Mouse (Mus musculus): ENCODE results near the gene Dzip1l. TPM values are rescaled to one million over a fixed set of nuclear protein-coding genes. Genes with fewer than 3 reads are reported as not detected.

Gene Dzip1l
- polyA plus RNA-seq, 1 experiment from 2014 or later, result 13.0 TPM

DNA sequence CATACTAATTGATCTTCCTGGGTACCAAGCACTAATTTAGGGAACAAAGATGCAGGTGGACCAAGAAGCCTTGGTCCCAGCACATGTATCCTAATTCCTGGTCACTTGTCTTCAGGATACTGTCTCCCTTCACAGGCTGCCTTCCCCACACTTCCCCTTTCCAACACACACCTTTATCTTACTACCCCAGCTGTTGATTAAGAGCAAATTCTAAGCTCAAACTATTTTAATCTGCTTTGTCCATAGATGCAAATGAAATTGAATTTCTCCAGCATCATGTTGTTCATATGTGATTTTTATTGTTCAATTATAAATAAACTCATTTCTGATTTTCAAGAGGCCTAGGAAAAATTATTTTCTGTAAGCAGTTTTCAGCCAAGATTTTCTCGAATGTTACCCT lies 7.3 kb upstream of the Dzip1l start:
- Histone ChIP-seq H3K36me3 (ENCODE audit: control insufficient read depth, insufficient read depth, low read length) (no peaks in the 10 kb centered on the region), H3K9me3 (ENCODE audit: control insufficient read depth, low read length) (no peaks in the 10 kb centered on the region), H3K9ac (ENCODE audit: low read length) (no peak overlapping the region), H3K4me2 (no peak overlapping the region), H3K4me3 (ENCODE audit: low read depth, low read length) (no peak overlapping the region), H3K4me1 (ENCODE audit: control insufficient read depth, insufficient read depth, low read length) (no peaks in the 10 kb centered on the region), H3K27ac (ENCODE audit: low read depth, low read length) (no peak overlapping the region), H3K27me3 (ENCODE audit: control insufficient read depth, insufficient read depth, low read length) (no peaks in the 10 kb centered on the region)
- ATAC-seq (ENCODE audit: low FRiP score) (no peak), DNase-seq (ENCODE audit: low spot score, missing footprints) (no peak)
- WGBS, result 85% methylated on average over 1 of the region's 1 CpGs

- no peak overlapping the region for H3K27ac ChIP-seq (ENCODE audit: low read depth, low read length)
- no peaks in the 10 kb centered on the region for H3K27me3 ChIP-seq (ENCODE audit: control insufficient read depth, insufficient read depth, low read length)
- H3K4me1 ChIP-seq (ENCODE audit: control insufficient read depth, insufficient read depth, low read length), result no peaks in the 10 kb centered on the region
- ATAC-seq (ENCODE audit: low FRiP score), result no peak
- H3K36me3 ChIP-seq (ENCODE audit: control insufficient read depth, insufficient read depth, low read length), result no peaks in the 10 kb centered on the region
- no peak overlapping the region for H3K4me3 ChIP-seq (ENCODE audit: low read depth, low read length)
- H3K9me3 ChIP-seq (ENCODE audit: control insufficient read depth, low read length), result no peaks in the 10 kb centered on the region
- no peak for DNase-seq (ENCODE audit: low spot score, missing footprints)
- 47% methylated on average over 2 of the region's 2 CpGs for WGBS
- no peak overlapping the region for H3K9ac ChIP-seq (ENCODE audit: low read length)
- H3K4me2 ChIP-seq, result no peak overlapping the region
These were observed 6.3 kb upstream of the Dzip1l start for GRCm38 (mm10) chr9:99622966-99623365.

GRCm38 (mm10) chr9:99624117-99624516 lies 5.2 kb upstream of the Dzip1l start:
- no peaks in the 10 kb centered on the region for H3K36me3 ChIP-seq (ENCODE audit: control insufficient read depth, insufficient read depth, low read length)
- H3K4me1 ChIP-seq (ENCODE audit: control insufficient read depth, insufficient read depth, low read length), result peaks cover 5% of the 10 kb centered on the region; the same call in 1 of the 2 replicates
- H3K4me2 ChIP-seq, result no peak overlapping the region
- no peak for DNase-seq (ENCODE audit: low spot score, missing footprints)
- no peak overlapping the region for H3K4me3 ChIP-seq (ENCODE audit: low read depth, low read length)
- H3K27me3 ChIP-seq (ENCODE audit: control insufficient read depth, insufficient read depth, low read length), result no peaks in the 10 kb centered on the region
- H3K9me3 ChIP-seq (ENCODE audit: control insufficient read depth, low read length), result no peaks in the 10 kb centered on the region
- H3K27ac ChIP-seq (ENCODE audit: low read depth, low read length), result no peak overlapping the region
- H3K9ac ChIP-seq (ENCODE audit: low read length), result no peak overlapping the region
- 85% methylated on average over 6 of the region's 6 CpGs for WGBS
- ATAC-seq (ENCODE audit: low FRiP score), result no peak

GRCm38 (mm10) chr9:99628581-99628980 lies 715 bp upstream of the Dzip1l start:
- Histone ChIP-seq H3K36me3 (ENCODE audit: control insufficient read depth, insufficient read depth, low read length) (no peaks in the 10 kb centered on the region), H3K9me3 (ENCODE audit: control insufficient read depth, low read length) (no peaks in the 10 kb centered on the region), H3K4me2 (peak overlapping the region; percentile 81; the same call in 1 of the 2 replicates), H3K9ac (ENCODE audit: low read length) (no peak overlapping the region), H3K27me3 (ENCODE audit: control insufficient read depth, insufficient read depth, low read length) (no peaks in the 10 kb centered on the region), H3K4me1 (ENCODE audit: control insufficient read depth, insufficient read depth, low read length) (peaks cover 28% of the 10 kb centered on the region), H3K27ac (ENCODE audit: low read depth, low read length) (no peak overlapping the region), H3K4me3 (ENCODE audit: low read depth, low read length) (no peak overlapping the region; the same call in 1 of the 2 replicates)
- DNase-seq (ENCODE audit: low spot score, missing footprints) (peak; percentile 75), ATAC-seq (ENCODE audit: low FRiP score) (no peak)
- WGBS, result 59% methylated on average over 4 of the region's 4 CpGs

DNA sequence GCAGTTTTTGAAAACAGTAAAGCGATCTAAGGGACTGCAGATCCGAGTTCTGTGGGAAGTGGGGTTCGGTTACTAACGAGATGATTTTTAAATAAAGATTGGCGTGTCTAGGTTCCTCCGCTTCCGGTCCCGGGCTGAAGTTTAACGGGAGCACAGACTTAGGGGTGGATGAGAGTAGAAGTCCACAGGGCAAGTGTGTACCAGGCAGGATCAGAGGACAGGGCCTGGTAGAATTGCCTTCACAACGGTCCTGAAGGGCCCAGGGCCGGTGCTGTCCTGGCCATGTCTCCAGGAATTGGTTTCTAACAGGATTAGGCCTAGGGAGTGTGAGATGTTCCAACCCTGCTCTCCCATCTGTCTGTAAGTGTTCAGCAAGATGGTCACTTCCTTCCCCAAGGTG lies 775 bp downstream of the Dzip1l start:
- peak; percentile 8; the same call in 1 of the 2 replicates for ATAC-seq (ENCODE audit: low FRiP score)
- under 1% methylated on average over 11 of the region's 11 CpGs for WGBS

GRCm38 (mm10) chr9:99630528-99631125 lies 1.3 kb downstream of the Dzip1l start:
- H3K9me3 ChIP-seq (ENCODE audit: control insufficient read depth, low read length), result no peaks in the 10 kb centered on the region
- 52% methylated on average over 9 of the region's 9 CpGs for WGBS
- DNase-seq (ENCODE audit: low spot score, missing footprints), result peak; percentile 90
- peak overlapping the region; percentile 81 for H3K4me2 ChIP-seq
- peak overlapping the region; percentile 55; the same call in 1 of the 2 replicates for H3K27ac ChIP-seq (ENCODE audit: low read depth, low read length)
- no peak for ATAC-seq (ENCODE audit: low FRiP score)
- peak overlapping the region; percentile 50 for H3K4me3 ChIP-seq (ENCODE audit: low read depth, low read length)
- H3K9ac ChIP-seq (ENCODE audit: low read length), result peak overlapping the region; percentile 68
- H3K4me1 ChIP-seq (ENCODE audit: control insufficient read depth, insufficient read depth, low read length), result peaks cover 28% of the 10 kb centered on the region
- H3K36me3 ChIP-seq (ENCODE audit: control insufficient read depth, insufficient read depth, low read length), result no peaks in the 10 kb centered on the region
- H3K27me3 ChIP-seq (ENCODE audit: control insufficient read depth, insufficient read depth, low read length), result no peaks in the 10 kb centered on the region

More for the DNA sequence above, 775 bp downstream of the Dzip1l start:
- peak overlapping the region; percentile 68 for H3K9ac ChIP-seq (ENCODE audit: low read length)
- peak overlapping the region; percentile 81 for H3K4me2 ChIP-seq
- peak; percentile 92 for DNase-seq (ENCODE audit: low spot score, missing footprints)
- no peaks in the 10 kb centered on the region for H3K27me3 ChIP-seq (ENCODE audit: control insufficient read depth, insufficient read depth, low read length)
- peak overlapping the region; percentile 50 for H3K4me3 ChIP-seq (ENCODE audit: low read depth, low read length)
- no peaks in the 10 kb centered on the region for H3K36me3 ChIP-seq (ENCODE audit: control insufficient read depth, insufficient read depth, low read length)
- no peaks in the 10 kb centered on the region for H3K9me3 ChIP-seq (ENCODE audit: control insufficient read depth, low read length)
- H3K27ac ChIP-seq (ENCODE audit: low read depth, low read length), result peak overlapping the region; percentile 55; the same call in 1 of the 2 replicates
- peaks cover 28% of the 10 kb centered on the region for H3K4me1 ChIP-seq (ENCODE audit: control insufficient read depth, insufficient read depth, low read length)

DNA sequence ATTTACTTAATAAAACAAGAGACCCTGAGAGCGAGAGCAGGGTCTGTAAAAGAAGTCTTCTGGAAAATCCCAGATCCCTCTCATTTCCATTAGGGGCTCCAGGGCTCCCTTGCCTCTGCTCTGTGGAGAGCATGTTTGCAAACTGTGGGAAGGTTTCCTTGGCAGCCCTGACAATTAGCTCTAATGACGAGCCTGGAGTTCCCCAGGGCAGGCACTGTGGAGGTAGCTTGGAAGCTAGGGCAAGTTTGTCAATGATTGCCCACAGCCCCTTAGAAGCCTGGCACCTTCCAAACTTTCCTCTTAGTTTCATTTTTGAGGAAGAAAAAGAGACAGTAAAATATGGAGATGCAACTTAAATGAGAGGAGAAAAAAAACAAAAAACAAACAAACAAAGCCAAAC lies 2.5 kb downstream of the Dzip1l start:
- Histone ChIP-seq H3K4me1 (ENCODE audit: control insufficient read depth, insufficient read depth, low read length) (peaks cover 28% of the 10 kb centered on the region), H3K27ac (ENCODE audit: low read depth, low read length) (no peak overlapping the region), H3K9ac (ENCODE audit: low read length) (0 out of 2 replicates have a peak overlapping the region, but pooled peaks have one; percentile 14), H3K36me3 (ENCODE audit: control insufficient read depth, insufficient read depth, low read length) (peaks cover 3% of the 10 kb centered on the region; the same call in 1 of the 2 replicates), H3K27me3 (ENCODE audit: control insufficient read depth, insufficient read depth, low read length) (no peaks in the 10 kb centered on the region), H3K4me2 (peak overlapping the region; percentile 19; the same call in 1 of the 2 replicates), H3K4me3 (ENCODE audit: low read depth, low read length) (no peak overlapping the region), H3K9me3 (ENCODE audit: control insufficient read depth, low read length) (no peaks in the 10 kb centered on the region)
- ATAC-seq (ENCODE audit: low FRiP score), result no peak
- WGBS, result 27% methylated on average over 2 of the region's 2 CpGs
- DNase-seq (ENCODE audit: low spot score, missing footprints), result peak; percentile 86

DNA sequence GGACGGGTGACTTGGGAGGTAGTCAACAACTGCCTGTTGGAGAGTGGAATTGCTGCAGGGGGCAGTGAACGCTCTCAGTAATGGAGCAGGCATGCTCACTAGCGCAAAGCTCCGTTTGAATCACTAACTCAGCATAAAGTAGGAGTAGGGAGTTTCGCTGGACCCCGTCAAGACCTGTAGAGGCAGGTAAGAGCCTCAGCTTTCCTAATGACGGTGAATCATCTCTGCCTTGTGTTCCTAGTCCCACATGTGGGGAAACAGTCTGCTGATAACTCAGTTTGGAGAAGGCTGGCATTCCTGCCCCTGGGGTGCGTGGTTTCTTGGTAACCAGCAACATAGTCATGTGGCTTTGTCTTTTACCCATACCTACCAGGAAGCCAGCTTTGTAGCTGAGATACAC lies 3.0 kb downstream of the Dzip1l start:
- no peak overlapping the region for H3K4me3 ChIP-seq (ENCODE audit: low read depth, low read length)

DNA sequence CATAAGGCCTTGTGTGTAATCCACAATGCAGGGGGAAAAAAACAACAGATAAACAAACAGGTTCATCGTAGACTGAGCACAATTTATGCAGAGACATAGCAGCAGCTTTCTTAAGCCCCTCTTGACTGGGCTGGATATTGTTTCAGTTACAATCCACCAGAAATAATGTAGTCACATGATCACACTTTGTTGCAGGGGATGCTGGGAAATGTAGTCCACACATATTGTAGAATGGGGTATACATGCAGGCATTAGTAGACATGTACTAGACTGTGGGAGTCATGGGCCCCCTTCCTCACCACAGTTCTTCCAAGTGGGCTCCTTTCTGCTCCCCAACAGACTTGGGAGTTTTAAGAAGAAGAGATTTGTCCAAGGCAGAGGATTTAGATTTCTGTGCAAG lies 7.5 kb downstream of the Dzip1l start:
- 85% methylated on average over 1 of the region's 1 CpGs for WGBS
- DNase-seq (ENCODE audit: low spot score, missing footprints), result peak; percentile 80
- no peaks in the 10 kb centered on the region for H3K27me3 ChIP-seq (ENCODE audit: control insufficient read depth, insufficient read depth, low read length)
- H3K27ac ChIP-seq (ENCODE audit: low read depth, low read length), result no peak overlapping the region
- no peak overlapping the region for H3K4me3 ChIP-seq (ENCODE audit: low read depth, low read length)
- no peaks in the 10 kb centered on the region for H3K9me3 ChIP-seq (ENCODE audit: control insufficient read depth, low read length)
- no peak overlapping the region for H3K4me2 ChIP-seq
- H3K36me3 ChIP-seq (ENCODE audit: control insufficient read depth, insufficient read depth, low read length), result peaks cover 13% of the 10 kb centered on the region; the same call in 1 of the 2 replicates
- ATAC-seq (ENCODE audit: low FRiP score), result peak; percentile 14; the same call in 1 of the 2 replicates
- H3K9ac ChIP-seq (ENCODE audit: low read length), result no peak overlapping the region
- peaks cover 9% of the 10 kb centered on the region for H3K4me1 ChIP-seq (ENCODE audit: control insufficient read depth, insufficient read depth, low read length)

More for the DNA sequence above, 3.0 kb downstream of the Dzip1l start:
- peaks cover 28% of the 10 kb centered on the region for H3K4me1 ChIP-seq (ENCODE audit: control insufficient read depth, insufficient read depth, low read length)
- H3K9ac ChIP-seq (ENCODE audit: low read length), result no peak overlapping the region
- H3K9me3 ChIP-seq (ENCODE audit: control insufficient read depth, low read length), result no peaks in the 10 kb centered on the region
- H3K4me2 ChIP-seq, result peak overlapping the region; percentile 19; the same call in 1 of the 2 replicates
- no peak overlapping the region for H3K27ac ChIP-seq (ENCODE audit: low read depth, low read length)
- ATAC-seq (ENCODE audit: low FRiP score) (no peak), DNase-seq (ENCODE audit: low spot score, missing footprints) (peak; percentile 93)
- peaks cover 3% of the 10 kb centered on the region; the same call in 1 of the 2 replicates for H3K36me3 ChIP-seq (ENCODE audit: control insufficient read depth, insufficient read depth, low read length)
- no peaks in the 10 kb centered on the region for H3K27me3 ChIP-seq (ENCODE audit: control insufficient read depth, insufficient read depth, low read length)
- WGBS, result 42% methylated on average over 8 of the region's 8 CpGs

Data from midbrain, embryonic 11.5 days (tissue).